ENCODE assay signal across 32 mouse cellular contexts in the genomic region with DNA sequence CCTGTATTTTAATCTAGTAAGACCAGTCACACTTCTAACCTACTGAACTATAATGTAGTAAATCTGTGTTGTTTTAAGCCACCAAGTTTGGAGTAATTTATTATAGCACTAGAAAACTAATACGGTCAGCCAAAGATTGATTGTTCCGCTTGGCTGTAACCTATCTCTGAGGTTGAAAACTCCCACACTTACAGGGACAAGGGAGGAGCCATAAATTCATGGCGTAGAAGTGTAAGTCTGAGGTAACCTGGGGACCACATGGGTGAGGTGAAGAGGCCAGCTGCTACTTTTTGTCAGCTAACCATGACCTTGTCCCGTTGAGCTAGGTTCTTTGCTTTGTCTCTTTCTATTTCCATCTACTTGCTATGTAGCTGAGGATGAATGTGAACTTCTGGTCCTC.
"Had no signal": no experiment of that assay in that cellular context is flagged by ENCODE, and none has a peak within 500 bp of the region (broad histone marks: within the 10 kb centered on the region; RNA-seq: fewer than 3 reads in every experiment).

No protein-coding gene starts in this region.

- H3K4me2 ChIP-seq: heart, embryonic 11.5 days; heart, embryonic 12.5 days; heart, embryonic 13.5 days; heart, embryonic 15.5 days; hindbrain, embryonic 12.5 days; hindbrain, embryonic 13.5 days; hindbrain, embryonic 14.5 days; hindbrain, embryonic 15.5 days; intestine, embryonic 15.5 days had no signal

- H3K4me1 ChIP-seq: heart, embryonic 10.5 days; heart, embryonic 12.5 days; heart, embryonic 13.5 days; heart, embryonic 15.5 days; hindbrain, embryonic 10.5 days; hindbrain, embryonic 12.5 days; hindbrain, embryonic 13.5 days; hindbrain, embryonic 15.5 days; intestine, embryonic 15.5 days had no signal

- H3K36me3 ChIP-seq: heart, embryonic 10.5 days; heart, embryonic 12.5 days; heart, embryonic 13.5 days; heart, embryonic 15.5 days; hindbrain, embryonic 10.5 days; hindbrain, embryonic 12.5 days; hindbrain, embryonic 13.5 days; hindbrain, embryonic 15.5 days; intestine, embryonic 15.5 days had no signal

- H3K9me3 ChIP-seq: heart, embryonic 10.5 days; heart, embryonic 12.5 days; heart, embryonic 13.5 days; heart, embryonic 15.5 days; hindbrain, embryonic 10.5 days; hindbrain, embryonic 12.5 days; hindbrain, embryonic 13.5 days; hindbrain, embryonic 15.5 days; intestine, embryonic 15.5 days had no signal

- ATAC-seq: hindbrain, embryonic 16.5 days; hindbrain, postnatal 0 days; inflammation-experienced regulatory T-cells, adult 6 months; intestine, embryonic 15.5 days; intestine, embryonic 16.5 days; intestine, postnatal 0 days had no signal

- DNase-seq: heart, adult 18-20 months; heart, adult 2 months; heart, postnatal 10 days; heart, postnatal 14 days; heart, postnatal 36 days; heart, postnatal 4 days; kidney, adult 11 months; kidney, adult 18-20 months; kidney, adult 2 months; kidney, adult 8-10 months; kidney, postnatal 14 days; kidney, postnatal 4 days; layer of hippocampus, adult 9-11 months; layer of hippocampus, postnatal 36 days had no signal

- H3K27me3 ChIP-seq: heart, embryonic 12.5 days; heart, embryonic 13.5 days; heart, embryonic 15.5 days; hindbrain, embryonic 12.5 days; hindbrain, embryonic 13.5 days; hindbrain, embryonic 15.5 days; intestine, embryonic 15.5 days had no signal

- H3K27ac ChIP-seq: heart, adult 2 months; heart, embryonic 10.5 days; heart, embryonic 13.5 days; heart, embryonic 15.5 days; hindbrain, embryonic 10.5 days; hindbrain, embryonic 12.5 days; hindbrain, embryonic 13.5 days; hindbrain, embryonic 14.5 days; hindbrain, embryonic 15.5 days; hindbrain, postnatal 0 days; intestine, embryonic 15.5 days; layer of hippocampus, adult 2 months; left cerebral cortex, adult 2 months had no signal

- H3K4me3 ChIP-seq: heart, adult 2 months; heart, embryonic 10.5 days; heart, embryonic 12.5 days; heart, embryonic 13.5 days; heart, embryonic 15.5 days; hindbrain, embryonic 10.5 days; hindbrain, embryonic 12.5 days; hindbrain, embryonic 13.5 days; hindbrain, embryonic 15.5 days; intestine, embryonic 15.5 days; layer of hippocampus, adult 2 months; left cerebral cortex, adult 2 months had no signal

- H3K9ac ChIP-seq: heart, embryonic 12.5 days; heart, embryonic 13.5 days; heart, embryonic 15.5 days; hindbrain, embryonic 12.5 days; hindbrain, embryonic 13.5 days; hindbrain, embryonic 14.5 days; hindbrain, embryonic 15.5 days; intestine, embryonic 15.5 days had no signal
